Mouse (Mus musculus): Measurements from ENCODE around the gene Lzts2. TPM values are rescaled to one million over a fixed set of nuclear protein-coding genes. Genes with fewer than 3 reads are reported as not detected.
"Not testable (repeated sequence)": the region's sequence is repeated elsewhere in the genome, so short reads cannot be mapped to it uniquely, and the experiment has no call there.

Gene Lzts2
- polyA plus RNA-seq, 1 experiment: 54.3 TPM

- DNase-seq (ENCODE audit: low spot score): no peak
Measured at GRCm38 (mm10) chr19:45025937-45026568, 11.8 kb downstream of the Lzts2 start.

- no peak for DNase-seq (ENCODE audit: low spot score)
Measured at GRCm38 (mm10) chr19:45026958-45027670, 12.9 kb downstream of the Lzts2 start.

GRCm38 (mm10) chr19:45027848-45028247, 13.6 kb downstream of the Lzts2 start:
- no peak for DNase-seq (ENCODE audit: low spot score)

- no peak for DNase-seq (ENCODE audit: low spot score)
Measured at GRCm38 (mm10) chr19:45028746-45029145, 14.5 kb downstream of the Lzts2 start.

GRCm38 (mm10) chr19:45029571-45029970, 15.4 kb downstream of the Lzts2 start:
- DNase-seq (ENCODE audit: low spot score): no peak

- no peak for DNase-seq (ENCODE audit: low spot score)
Measured at GRCm38 (mm10) chr19:45030111-45030510, 15.9 kb downstream of the Lzts2 start.

GRCm38 (mm10) chr19:45030746-45031693, 16.8 kb downstream of the Lzts2 start:
- no peak for DNase-seq (ENCODE audit: low spot score)

GRCm38 (mm10) chr19:45031780-45032179, 17.6 kb downstream of the Lzts2 start:
- DNase-seq (ENCODE audit: low spot score): no peak

- DNase-seq (ENCODE audit: low spot score): no peak
Measured at GRCm38 (mm10) chr19:45032570-45033332, 18.5 kb downstream of the Lzts2 start.

- no peak for DNase-seq (ENCODE audit: low spot score)
Measured at GRCm38 (mm10) chr19:45036867-45037266, 22.7 kb downstream of the Lzts2 start.

GRCm38 (mm10) chr19:45038198-45038597, 24.0 kb downstream of the Lzts2 start:
- DNase-seq (ENCODE audit: low spot score): not testable (repeated sequence)

- DNase-seq (ENCODE audit: low spot score): no peak
Measured at GRCm38 (mm10) chr19:45040214-45040613, 26.0 kb downstream of the Lzts2 start.

GRCm38 (mm10) chr19:45044389-45044927, 30.2 kb downstream of the Lzts2 start:
- DNase-seq (ENCODE audit: low spot score): no peak

- DNase-seq (ENCODE audit: low spot score): no peak
Measured at GRCm38 (mm10) chr19:45045236-45045635, 31.0 kb downstream of the Lzts2 start.

GRCm38 (mm10) chr19:45045651-45046050, 31.4 kb downstream of the Lzts2 start, which contains the start of gene Pdzd7:
Gene Pdzd7, minus strand, starts transcription at chr19:45045717.
- no peak for DNase-seq (ENCODE audit: low spot score)

- DNase-seq (ENCODE audit: low spot score): peak; percentile 70
Measured at GRCm38 (mm10) chr19:45046523-45047321, 32.5 kb downstream of the Lzts2 start.

- DNase-seq (ENCODE audit: low spot score): peak; percentile 78
Measured at GRCm38 (mm10) chr19:45047417-45047934, 33.3 kb downstream of the Lzts2 start, which contains the start of gene Sfxn3. Gene Sfxn3, plus strand, starts transcription at chr19:45047503.

- no peak for DNase-seq (ENCODE audit: low spot score)
Measured at GRCm38 (mm10) chr19:45047935-45048643, 33.9 kb downstream of the Lzts2 start.

- DNase-seq (ENCODE audit: low spot score): no peak
Measured at GRCm38 (mm10) chr19:45048644-45049365, 34.6 kb downstream of the Lzts2 start.

Data from urinary bladder, adult 2 months (tissue).